Mouse (Mus musculus) erythroblast, adult 5-6 weeks (primary cell): Measurements from ENCODE around the gene Jarid2. TPM values are rescaled to one million over a fixed set of nuclear protein-coding genes. Genes with fewer than 3 reads are reported as not detected.

Source experiments
- ATAC-seq: replicated peaks from 2 replicates; pipeline ENCODE4 v1.8.0; 2016; ENCODE audit warnings: moderate number of reproducible peaks, mild to moderate bottlenecking, moderate TSS enrichment, inconsistent platforms; ENCODE audit not compliant: poor library complexity, low FRiP score, severe bottlenecking
- total RNA-seq, 2 experiments: library from RNA; stranded (forward) in 1 of 2; stranded (reverse) in 1 of 2; fragments of 150-400 nt in 1 of 2; fragments of 200-764, 138-1000 nt in 1 of 2; gene quantifications; 2 replicates each; pipeline versions ENCODE4 v1.2.3 to v1.2.4; 2015 to 2017; ENCODE audit warnings: low replicate concordance in 2 of 2

Jarid2 gene
- total RNA-seq, 2 experiments from 2014 or later: 10.1 to 25.9 TPM

- no peak for ATAC-seq
These were observed 176.9 kb downstream of the Jarid2 start for GRCm38 (mm10) chr13:44906141-44906540.

- ATAC-seq: no peak
These were observed 178.4 kb downstream of the Jarid2 start for GRCm38 (mm10) chr13:44907702-44908101.

- no peak for ATAC-seq
These were observed 179.5 kb downstream of the Jarid2 start for GRCm38 (mm10) chr13:44908790-44909189.

- no peak for ATAC-seq
These were observed 183.6 kb downstream of the Jarid2 start for GRCm38 (mm10) chr13:44912851-44913250.

GRCm38 (mm10) chr13:44913560-44913959 lies 184.3 kb downstream of the Jarid2 start:
- ATAC-seq: no peak

- ATAC-seq: no peak
These were observed 186.1 kb downstream of the Jarid2 start for GRCm38 (mm10) chr13:44915382-44915781.

GRCm38 (mm10) chr13:44915945-44916344 lies 186.7 kb downstream of the Jarid2 start:
- 0 out of 2 replicates have a peak, but pooled peaks have one; percentile 45 for ATAC-seq

GRCm38 (mm10) chr13:44917202-44917601 lies 187.9 kb downstream of the Jarid2 start:
- no peak for ATAC-seq

GRCm38 (mm10) chr13:44918269-44918668 lies 189.0 kb downstream of the Jarid2 start:
- no peak for ATAC-seq

- ATAC-seq: no peak
These were observed 191.8 kb downstream of the Jarid2 start for GRCm38 (mm10) chr13:44921095-44921494.

GRCm38 (mm10) chr13:44921721-44922120 lies 192.4 kb downstream of the Jarid2 start:
- no peak for ATAC-seq

GRCm38 (mm10) chr13:44924042-44924441 lies 194.8 kb downstream of the Jarid2 start:
- no peak for ATAC-seq

GRCm38 (mm10) chr13:44925173-44925572 lies 195.9 kb downstream of the Jarid2 start:
- ATAC-seq: no peak

- ATAC-seq: no peak
These were observed 197.0 kb downstream of the Jarid2 start for GRCm38 (mm10) chr13:44926311-44926710.

GRCm38 (mm10) chr13:44932307-44933264 lies 203.3 kb downstream of the Jarid2 start:
- no peak for ATAC-seq

- ATAC-seq: no peak
These were observed 204.3 kb downstream of the Jarid2 start for GRCm38 (mm10) chr13:44933575-44933974.

GRCm38 (mm10) chr13:44937681-44938080 lies 208.4 kb downstream of the Jarid2 start:
- ATAC-seq: no peak

- ATAC-seq: no peak
These were observed 210.2 kb downstream of the Jarid2 start for GRCm38 (mm10) chr13:44939326-44940035.

GRCm38 (mm10) chr13:44943618-44944017 lies 214.3 kb downstream of the Jarid2 start:
- ATAC-seq: no peak

- ATAC-seq: no peak
These were observed 217.8 kb downstream of the Jarid2 start for GRCm38 (mm10) chr13:44946880-44947635.
